Mouse (Mus musculus) hindbrain, postnatal 0 days (tissue): ENCODE data around the gene Sema5b. TPM values are rescaled to one million over a fixed set of nuclear protein-coding genes. Genes with fewer than 3 reads are reported as not detected.

Experiments
- ATAC-seq: fragments of 200-750 bp; cut with Nextera tagmentation; 2 replicates; pipeline ENCODE4 v1.8.0; 2017; ENCODE audit warnings: mild to moderate bottlenecking, moderate TSS enrichment, moderate library complexity
- DNase-seq: peaks from one replicate; pipeline ENCODE4 v3.0.0-alpha.2; 2015; ENCODE audit warnings: low spot score
- H3K27ac ChIP-seq: fragments of 300-500 bp; sonication (generic); 2 replicates; pipeline ENCODE4 v1.5.1; 2014; ENCODE audit warnings: mild to moderate bottlenecking
- H3K27me3 ChIP-seq: fragments of 300-500 bp; sonication (generic); 2 replicates; pipeline ENCODE4 v1.6.1; 2014; ENCODE audit warnings: low read length, mixed read lengths; ENCODE audit not compliant: insufficient read depth
- H3K36me3 ChIP-seq: fragments of 300-500 bp; sonication (generic); 2 replicates; pipeline ENCODE4 v1.6.1; 2014; ENCODE audit warnings: low read length, mixed read lengths; ENCODE audit not compliant: insufficient read depth
- H3K4me1 ChIP-seq: fragments of 300-500 bp; sonication (generic); 2 replicates; pipeline ENCODE4 v1.6.1; 2014; ENCODE audit warnings: antibody characterized with exemption, low read length, mixed read lengths; ENCODE audit not compliant: insufficient read depth
- H3K4me2 ChIP-seq: fragments of 300-500 bp; sonication (generic); 2 replicates; pipeline ENCODE4 v1.6.1; 2014; ENCODE audit warnings: low read depth, mild to moderate bottlenecking, low read length, moderate library complexity, mixed read lengths
- H3K4me3 ChIP-seq: fragments of 300-500 bp; sonication (generic); 2 replicates; pipeline ENCODE4 v1.5.1; 2014; ENCODE audit warnings: low read length
- H3K9ac ChIP-seq: fragments of 300-500 bp; sonication (generic); replicated peaks from 2 replicates; pipeline ENCODE4 v1.6.1; 2014; ENCODE audit warnings: mild to moderate bottlenecking, low read length, moderate library complexity, mixed read lengths
- H3K9me3 ChIP-seq: fragments of 300-500 bp; sonication (generic); 2 replicates; pipeline ENCODE4 v1.6.1; 2016; ENCODE audit warnings: low read length, mixed read lengths
- CTCF ChIP-seq: IDR thresholded peaks from 2 replicates; pipeline ENCODE4 v1.5.1; 2016; ENCODE audit warnings: antibody characterized with exemption, control low read depth, low read depth
- WGBS: fragments of 180-500 bp; shearing (Covaris S2); extraction: QIAGEN DNeasy Blood & Tissue Kit; methylation state at CpG from one replicate; pipeline ENCODE4 v1.1.7; 2014; 5-methylcytosine and 5-hydroxymethylcytosine counted together
- polyA plus RNA-seq: library from polyadenylated mRNA; unstranded; fragments of >200 nt; fragmentation: Nextera tagmentation; extraction: Ambion mirVana; gene quantifications from 2 replicates; pipeline ENCODE4 v1.2.1, GENCODE M21; 2015
- total RNA-seq: library from RNA; depleted of rRNA; stranded (reverse); fragments of >200 nt; gene quantifications from 2 replicates; pipeline ENCODE4 v1.2.3, GENCODE M21; 2014

Sema5b gene
- total and polyA plus RNA-seq, 2 experiments from 2014 or later, result 14.8 to 37.0 TPM

GRCm38 (mm10) chr16:35601426-35601825 lies 60.5 kb downstream of the Sema5b start:
- Histone ChIP-seq H3K4me3 (no peak overlapping the region), H3K4me1 (peaks cover 41% of the 10 kb centered on the region), H3K9me3 (no peaks in the 10 kb centered on the region), H3K27me3 (no peaks in the 10 kb centered on the region), H3K9ac (no peak overlapping the region), H3K36me3 (no peaks in the 10 kb centered on the region), H3K4me2 (no peak overlapping the region), H3K27ac (no peak overlapping the region)
- 90% methylated on average over 6 of the region's 6 CpGs for WGBS
- TF ChIP-seq CTCF, result no peak
- no peak for ATAC-seq
- DNase-seq, result no peak

- TF ChIP-seq CTCF, result no peak
- Histone ChIP-seq H3K27ac (no peak overlapping the region), H3K9ac (no peak overlapping the region), H3K36me3 (no peaks in the 10 kb centered on the region), H3K4me2 (no peak overlapping the region), H3K4me3 (no peak overlapping the region), H3K9me3 (no peaks in the 10 kb centered on the region), H3K27me3 (no peaks in the 10 kb centered on the region), H3K4me1 (peaks cover 34% of the 10 kb centered on the region)
- WGBS, result 42% methylated on average over 9 of the region's 9 CpGs
- DNase-seq (peak; percentile 45), ATAC-seq (no peak)
Observed at GRCm38 (mm10) chr16:35602529-35602928, 61.6 kb downstream of the Sema5b start.

- no peak for TF ChIP-seq CTCF
- Histone ChIP-seq H3K27me3 (no peaks in the 10 kb centered on the region), H3K27ac (no peak overlapping the region), H3K36me3 (no peaks in the 10 kb centered on the region), H3K4me2 (no peak overlapping the region), H3K9me3 (no peaks in the 10 kb centered on the region), H3K9ac (no peak overlapping the region), H3K4me3 (no peak overlapping the region), H3K4me1 (peaks cover 28% of the 10 kb centered on the region)
- 46% methylated on average over 20 of the region's 20 CpGs for WGBS
- DNase-seq, result peak; percentile 49
- 0 out of 2 replicates have a peak, but pooled peaks have one; percentile 31 for ATAC-seq
Observed at GRCm38 (mm10) chr16:35603729-35604522, 63.0 kb downstream of the Sema5b start.

DNA sequence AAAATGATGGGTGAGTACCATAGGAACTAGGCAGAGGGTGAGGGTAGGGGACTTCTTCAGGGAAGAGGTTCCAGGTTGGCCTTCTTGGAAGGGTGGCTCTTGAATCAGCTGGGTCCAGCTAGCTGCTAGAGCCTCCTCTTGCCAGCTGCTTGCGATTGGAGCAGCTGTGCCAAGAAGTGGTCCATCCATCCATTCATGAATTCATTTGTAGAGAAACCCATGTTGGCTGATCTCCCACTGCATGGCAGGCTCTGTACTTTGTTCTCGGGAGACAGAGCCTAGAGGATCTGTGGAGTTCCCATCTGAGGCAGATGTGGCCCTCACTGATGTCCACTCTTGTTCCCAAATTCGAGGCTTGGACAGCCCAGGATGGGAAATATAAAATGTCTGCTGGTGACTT lies 66.3 kb downstream of the Sema5b start:
- Histone ChIP-seq H3K4me3 (no peak overlapping the region), H3K27me3 (no peaks in the 10 kb centered on the region), H3K36me3 (no peaks in the 10 kb centered on the region), H3K27ac (no peak overlapping the region), H3K4me2 (no peak overlapping the region), H3K9ac (no peak overlapping the region), H3K4me1 (peaks cover 13% of the 10 kb centered on the region), H3K9me3 (no peaks in the 10 kb centered on the region)
- ATAC-seq (peak; percentile 30; the same call in 1 of the 2 replicates), DNase-seq (peak; percentile 77)
- TF ChIP-seq CTCF, result no peak
- 43% methylated on average over 3 of the region's 3 CpGs for WGBS

DNA sequence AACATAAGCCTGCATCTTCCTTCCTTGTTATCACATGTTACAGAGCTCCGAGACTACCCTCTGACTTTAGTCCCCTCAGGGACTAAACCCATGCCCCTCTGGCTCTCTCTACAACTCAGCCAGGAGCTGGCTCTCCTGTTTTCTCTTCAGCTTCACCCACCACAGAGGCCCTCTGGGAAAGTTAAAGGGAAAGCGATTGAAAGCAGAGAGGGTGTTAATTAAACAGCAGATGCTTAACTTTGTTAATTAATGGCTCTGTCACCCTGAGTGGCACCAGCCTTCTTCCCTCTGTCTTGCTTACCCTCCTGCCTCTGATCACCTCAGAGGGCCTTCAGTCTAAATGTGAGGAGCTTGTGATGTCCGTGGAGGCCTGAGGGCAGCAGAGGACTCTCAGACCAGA lies 67.3 kb downstream of the Sema5b start:
- no peaks in the 10 kb centered on the region for H3K27me3 ChIP-seq
- H3K9me3 ChIP-seq, result no peaks in the 10 kb centered on the region
- H3K4me2 ChIP-seq, result no peak overlapping the region
- no peak for TF ChIP-seq CTCF
- H3K27ac ChIP-seq, result no peak overlapping the region
- no peak overlapping the region for H3K9ac ChIP-seq
- DNase-seq (no peak), ATAC-seq (no peak)
- peaks cover 3% of the 10 kb centered on the region for H3K4me1 ChIP-seq
- no peak overlapping the region for H3K4me3 ChIP-seq
- 42% methylated on average over 3 of the region's 3 CpGs for WGBS
- H3K36me3 ChIP-seq, result no peaks in the 10 kb centered on the region

DNA sequence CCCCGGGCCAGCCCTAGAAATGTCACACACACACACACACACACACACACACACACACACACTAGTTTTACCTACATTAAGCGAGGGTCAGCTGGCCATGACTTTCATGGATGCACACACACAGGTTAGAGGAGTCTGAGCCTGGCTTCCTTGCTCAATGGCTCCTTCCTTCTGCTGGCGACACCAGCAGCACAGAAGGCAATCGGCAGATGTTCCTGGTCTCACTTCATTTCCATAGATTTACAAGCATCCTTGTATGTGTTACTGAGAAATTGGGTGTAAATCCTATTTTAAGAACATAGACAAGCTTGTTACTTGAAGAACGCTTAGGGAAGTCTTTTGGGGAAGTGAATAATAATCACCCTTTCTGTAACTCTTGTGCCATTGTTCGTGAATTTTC lies 68.6 kb downstream of the Sema5b start:
- TF ChIP-seq CTCF, result no peak
- H3K27me3 ChIP-seq, result no peaks in the 10 kb centered on the region
- H3K9me3 ChIP-seq, result no peaks in the 10 kb centered on the region
- no peak overlapping the region for H3K27ac ChIP-seq
- ATAC-seq, result no peak
- H3K4me2 ChIP-seq, result no peak overlapping the region
- H3K9ac ChIP-seq, result no peak overlapping the region
- 68% methylated on average over 6 of the region's 6 CpGs for WGBS
- H3K4me3 ChIP-seq, result no peak overlapping the region
- no peaks in the 10 kb centered on the region for H3K36me3 ChIP-seq
- H3K4me1 ChIP-seq, result peaks cover 13% of the 10 kb centered on the region
- no peak for DNase-seq
